Mouse (Mus musculus): ENCODE data around the gene Fam126a.

The Fam126a gene

DNA sequence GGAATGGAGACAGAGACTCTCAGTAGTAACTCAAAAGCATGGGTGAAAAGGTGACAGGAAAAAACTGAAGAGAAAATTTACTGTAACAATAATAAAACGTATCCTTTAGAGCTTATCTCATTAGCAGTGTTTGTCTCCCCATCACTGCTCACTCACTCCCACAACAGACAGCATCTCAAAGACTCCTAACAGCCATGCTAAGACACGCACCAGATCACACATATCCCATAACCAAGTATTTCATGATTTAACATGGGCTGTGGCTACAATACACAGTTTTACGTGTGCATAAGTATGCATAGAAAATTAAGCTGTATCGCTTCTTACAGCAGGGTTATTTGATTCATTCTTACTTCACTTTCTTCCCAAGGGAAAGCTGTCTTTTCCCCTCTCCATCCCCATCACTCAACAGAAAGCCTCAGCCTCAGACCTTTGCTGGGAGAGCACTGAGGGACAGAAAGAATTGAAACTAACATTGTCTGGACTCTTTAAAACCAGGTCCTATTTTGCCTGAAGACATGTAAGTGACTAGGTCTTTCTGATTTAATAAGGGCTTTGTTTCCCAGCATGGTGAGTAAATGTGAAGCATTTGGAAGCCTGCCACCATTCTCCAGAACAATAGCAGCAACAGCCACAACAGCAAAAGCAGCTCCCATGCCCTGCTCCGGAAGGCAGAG, 37.5 kb downstream of the Fam126a start:
- DNase-seq (ENCODE audit: low read depth, low spot score), result no peak

DNA sequence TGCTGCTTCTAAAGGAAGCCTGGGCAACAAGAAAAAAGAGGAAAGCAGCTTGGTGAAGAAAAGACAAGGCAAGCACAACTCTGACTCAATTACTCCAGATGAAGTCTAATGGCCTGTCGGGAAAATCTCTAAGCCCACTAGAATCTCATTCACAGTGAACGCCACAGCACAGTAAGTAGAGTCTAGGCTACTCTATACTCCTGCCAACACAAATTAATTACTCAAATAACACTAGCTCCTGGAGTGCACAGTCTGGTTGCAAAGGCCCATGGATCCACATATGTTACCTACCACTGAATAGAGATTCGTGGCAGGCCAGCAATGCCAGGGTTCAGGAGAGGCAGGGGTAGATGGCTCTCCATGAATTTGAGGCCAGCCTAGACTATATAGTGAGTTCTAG, 40.5 kb downstream of the Fam126a start:
- DNase-seq (ENCODE audit: low read depth, low spot score), result no peak

GRCm38 (mm10) chr5:23987792-23988191, 42.7 kb downstream of the Fam126a start:
- no peak for DNase-seq (ENCODE audit: low read depth, low spot score)

GRCm38 (mm10) chr5:23982081-23982480, 48.4 kb downstream of the Fam126a start:
- no peak for DNase-seq (ENCODE audit: low read depth, low spot score)

DNA sequence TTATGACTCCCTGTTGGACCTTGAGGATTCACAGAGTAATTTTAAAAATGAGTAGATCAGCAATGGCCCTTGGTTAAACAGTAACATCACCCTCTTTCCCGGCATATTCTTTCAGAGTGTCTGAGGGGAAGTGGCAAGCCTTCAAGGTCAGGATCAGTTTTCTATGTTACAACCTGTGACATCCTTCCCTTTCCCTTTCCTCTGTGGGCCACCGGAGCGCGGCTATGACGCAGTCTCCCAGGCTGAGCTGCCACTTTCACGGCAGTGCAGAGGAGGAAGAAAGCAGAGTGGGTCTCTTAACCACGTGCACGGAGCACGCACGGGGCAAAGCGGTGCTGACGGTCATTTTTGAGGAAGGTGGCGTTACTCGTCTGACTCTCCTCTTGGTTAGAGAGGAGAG, 52.0 kb downstream of the Fam126a start:
- no peak for DNase-seq (ENCODE audit: low read depth, low spot score)

GRCm38 (mm10) chr5:23974994-23975575, 55.4 kb downstream of the Fam126a start:
- DNase-seq (ENCODE audit: low read depth, low spot score), result no peak

GRCm38 (mm10) chr5:23967705-23968104, 62.8 kb downstream of the Fam126a start:
- no peak for DNase-seq (ENCODE audit: low read depth, low spot score)

GRCm38 (mm10) chr5:23964599-23965165, 65.8 kb downstream of the Fam126a start:
- DNase-seq (ENCODE audit: low read depth, low spot score), result no peak

DNA sequence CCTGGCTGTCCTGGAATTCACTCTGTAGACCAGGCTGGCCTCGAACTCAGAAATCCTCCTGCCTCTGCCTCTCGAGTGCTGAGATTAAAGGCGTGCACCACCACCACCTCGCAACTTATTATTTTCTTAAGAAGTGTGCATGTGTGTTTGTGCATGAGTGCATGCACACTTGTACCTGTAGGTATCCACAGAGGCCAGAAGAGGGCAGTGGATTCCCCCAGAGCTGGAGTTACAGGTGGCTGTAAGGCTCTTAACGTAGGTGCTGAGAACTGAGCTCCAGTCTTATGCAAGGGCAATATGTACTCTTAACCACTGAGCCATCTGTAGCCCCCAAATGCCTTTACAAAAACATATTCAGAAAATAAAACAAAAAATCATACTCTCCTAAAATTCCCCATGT, 77.4 kb downstream of the Fam126a start:
- DNase-seq (ENCODE audit: low read depth, low spot score), result no peak

- no peak for DNase-seq (ENCODE audit: low read depth, low spot score)
Measured at GRCm38 (mm10) chr5:23948071-23948470, 82.4 kb downstream of the Fam126a start.

GRCm38 (mm10) chr5:23945056-23945455, 85.4 kb downstream of the Fam126a start:
- no peak for DNase-seq (ENCODE audit: low read depth, low spot score)

- no peak for DNase-seq (ENCODE audit: low read depth, low spot score)
Measured at GRCm38 (mm10) chr5:23943534-23943933, 87.0 kb downstream of the Fam126a start.

DNA sequence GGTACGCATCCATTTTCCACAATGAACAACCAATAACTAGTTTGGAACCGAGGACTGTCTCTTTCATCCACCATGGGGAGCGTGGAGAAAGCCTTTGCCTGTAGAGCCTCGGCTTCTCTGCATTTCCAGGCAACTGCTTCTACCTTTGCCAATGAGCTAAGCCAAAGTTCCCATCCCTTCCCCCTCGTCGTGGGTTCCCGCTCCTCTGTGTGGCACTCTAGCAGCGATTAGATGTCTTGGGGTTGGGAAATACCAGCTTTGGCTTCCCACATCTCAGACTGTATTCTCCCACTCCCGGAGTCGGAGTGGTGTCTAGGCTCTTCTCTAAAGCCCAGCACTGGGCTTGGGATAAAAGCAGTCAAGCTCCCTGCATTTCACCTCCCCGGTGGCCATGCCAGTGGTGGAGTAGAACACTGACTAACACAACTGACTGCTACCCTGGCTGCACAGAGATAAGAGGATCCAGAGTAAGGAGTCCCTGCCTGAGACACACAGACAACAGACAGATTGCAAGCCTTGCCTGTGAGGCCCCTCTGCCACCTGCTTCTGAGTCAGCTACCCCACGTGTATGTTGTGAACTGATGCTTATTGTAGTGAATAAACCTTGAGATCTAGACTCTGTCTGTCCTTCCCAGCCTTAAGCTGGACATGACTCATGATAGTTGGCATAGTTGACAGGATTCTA, 106.9 kb downstream of the Fam126a start:
- no peak for DNase-seq (ENCODE audit: low read depth, low spot score)

- DNase-seq (ENCODE audit: low read depth, low spot score), result no peak
Measured at GRCm38 (mm10) chr5:23922516-23923291, 107.8 kb downstream of the Fam126a start.

GRCm38 (mm10) chr5:23921316-23921715, 109.2 kb downstream of the Fam126a start:
- DNase-seq (ENCODE audit: low read depth, low spot score), result no peak

GRCm38 (mm10) chr5:23919892-23920731, 110.4 kb downstream of the Fam126a start:
- no peak for DNase-seq (ENCODE audit: low read depth, low spot score)

- no peak for DNase-seq (ENCODE audit: low read depth, low spot score)
Measured at GRCm38 (mm10) chr5:23917301-23917700, 113.2 kb downstream of the Fam126a start.

GRCm38 (mm10) chr5:23911556-23911955, 118.9 kb downstream of the Fam126a start:
- DNase-seq (ENCODE audit: low read depth, low spot score), result no peak

GRCm38 (mm10) chr5:23909256-23909655, 121.2 kb downstream of the Fam126a start:
- DNase-seq (ENCODE audit: low read depth, low spot score), result no peak

DNA sequence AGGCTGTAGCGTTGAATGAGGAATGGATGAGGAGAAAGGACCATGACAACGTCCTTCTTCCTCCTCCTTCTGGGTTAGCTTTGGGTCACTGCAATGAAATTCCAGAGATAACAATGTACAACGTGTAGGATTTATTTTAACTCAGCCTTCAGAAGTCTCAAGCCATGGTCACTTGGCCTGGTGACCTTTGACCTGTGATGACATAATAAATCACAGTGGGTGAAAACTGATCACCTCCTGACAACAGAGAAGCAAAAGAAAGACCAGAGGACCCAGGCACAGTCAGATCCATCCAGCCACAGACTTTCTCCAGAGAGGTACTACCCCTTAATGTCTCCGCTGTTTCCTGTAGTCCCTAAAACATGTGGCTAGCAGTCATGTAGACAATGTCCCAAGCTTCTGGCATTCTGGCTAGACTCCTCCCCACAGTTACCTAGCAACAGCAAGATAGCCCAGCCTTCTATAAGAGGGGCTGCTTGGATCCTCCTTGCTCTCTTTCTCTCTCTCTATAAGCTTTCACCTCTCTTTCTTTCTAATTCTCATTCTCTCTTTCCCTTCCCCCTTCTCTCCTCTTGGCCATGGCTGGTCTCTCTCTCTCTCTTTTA, 121.9 kb downstream of the Fam126a start:
- no peak for DNase-seq (ENCODE audit: low read depth, low spot score)

DNA sequence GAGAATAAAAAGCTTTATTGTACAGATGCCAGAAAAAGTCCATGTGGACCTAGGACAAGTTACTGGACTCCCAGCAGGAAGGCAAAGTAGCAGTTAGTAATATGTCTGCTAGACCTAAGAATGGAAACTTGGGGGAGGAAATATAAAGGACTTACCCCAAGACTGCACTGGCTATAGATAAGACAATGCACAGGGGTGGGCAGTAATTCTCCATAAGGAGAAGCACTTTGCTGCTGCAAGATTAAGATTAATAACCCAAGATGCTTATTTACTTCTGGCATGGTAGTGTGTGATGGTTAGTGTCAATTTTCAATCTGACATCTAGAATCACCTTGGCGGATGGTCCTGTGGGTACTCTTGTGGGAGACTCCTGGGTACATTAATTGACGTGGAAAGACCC, 128.3 kb downstream of the Fam126a start:
- no peak for DNase-seq (ENCODE audit: low read depth, low spot score)

All from CD4-positive, CD25-positive, alpha-beta regulatory T cell, adult 2 months (primary cell).